Comparison of ENCODE assay signal across 8 mouse cellular contexts in genomic region chr2:30205629-30206357, GRCm38 (mm10). TPM values are rescaled to one million over a fixed set of nuclear protein-coding genes. Genes with fewer than 3 reads are reported as not detected.
DNase-seq lines count a peak whose midpoint lies in the region; ATAC-seq lines count a peak whose summit lies in the region.

Gene Kyat1 (minus strand): TSS chr2:30205847.

- ATAC-seq in megakaryocyte progenitor cell, adult 5-6 weeks (replicated peaks; ENCODE audit: poor library complexity), result peak; percentile 94

- DNase-seq in adipocyte (ENCODE audit: low spot score), result peak; percentile 95
- peak; percentile 98 for DNase-seq in embryo, embryonic 10 days (ENCODE audit: low spot score)
- DNase-seq in gastrocnemius, postnatal 10 days, result peak; percentile 93
- peak; percentile 98 for DNase-seq in induced T-regulatory cell, adult 2 months (ENCODE audit: low read depth)
- DNase-seq in left cerebral cortex, adult 9 months (ENCODE audit: low spot score in 2 of 2), result peak; percentile 80 to 94
- peak; percentile 91 for DNase-seq in right cerebral cortex, postnatal 14 days
- DNase-seq in urinary bladder, postnatal 36 days (ENCODE audit: low spot score in 2 of 2), result peak; percentile 92 to 94

RNA-seq across cellular contexts. Expression of gene Kyat1, which starts in this region (rescaled TPM):
- 10 to 100 TPM; 13.6 to 16.0 TPM for total RNA-seq in gastrocnemius, postnatal 10 days (2021)
- 3.0 and 5.5 TPM in 2 replicates for total RNA-seq in megakaryocyte progenitor cell, adult 5-6 weeks (2015)
- 7.0 and 8.5 TPM in 2 replicates for total RNA-seq in megakaryocyte progenitor cell, adult 5-6 weeks (2017)

Comparison
In these comparisons a context has a peak if more than half of its experiments do, and no peak if none do; other contexts are left out.
1. Peak in every context shown above with its lines: DNase-seq and ATAC-seq.